Mouse (Mus musculus) embryonic facial prominence, embryonic 14.5 days (tissue): ENCODE measurements around the gene Ssx2ip. TPM values are rescaled to one million over a fixed set of nuclear protein-coding genes. Genes with fewer than 3 reads are reported as not detected.

Source experiments
- ATAC-seq: fragments of 200-750 bp; cut with Nextera tagmentation; 2 replicates; pipeline ENCODE4 v1.8.0; 2017; ENCODE audit warnings: low read depth, moderate number of reproducible peaks, moderate TSS enrichment
- DNase-seq: peaks from one replicate; pipeline ENCODE4 v3.0.0-alpha.2; 2015; ENCODE audit warnings: low spot score
- H3K27ac ChIP-seq: fragments of 300-500 bp; sonication (generic); replicated peaks from 2 replicates; pipeline ENCODE4 v1.5.1; 2014; ENCODE audit warnings: low read depth, mild to moderate bottlenecking, low read length, moderate library complexity
- H3K27me3 ChIP-seq: fragments of 300-500 bp; sonication (generic); replicated peaks from 2 replicates; pipeline ENCODE4 v1.6.1; 2014; ENCODE audit warnings: low read length; ENCODE audit not compliant: control insufficient read depth, insufficient read depth
- H3K36me3 ChIP-seq: fragments of 300-500 bp; sonication (generic); 2 replicates; pipeline ENCODE4 v1.6.1; 2014; ENCODE audit warnings: low read length, mixed read lengths; ENCODE audit not compliant: control insufficient read depth, insufficient read depth
- H3K4me1 ChIP-seq: fragments of 300-500 bp; sonication (generic); 2 replicates; pipeline ENCODE4 v1.6.1; 2014; ENCODE audit warnings: antibody characterized with exemption, low read length; ENCODE audit not compliant: control insufficient read depth, insufficient read depth
- H3K4me2 ChIP-seq: fragments of 300-500 bp; sonication (generic); 2 replicates; pipeline ENCODE4 v1.6.1; 2014; ENCODE audit warnings: low read depth, mild to moderate bottlenecking, low read length, moderate library complexity, mixed read lengths
- H3K4me3 ChIP-seq: fragments of 300-500 bp; sonication (generic); 2 replicates; pipeline ENCODE4 v1.5.1; 2014; ENCODE audit warnings: low read depth, mild to moderate bottlenecking, low read length
- H3K9ac ChIP-seq: fragments of 300-500 bp; sonication (generic); 2 replicates; pipeline ENCODE4 v1.6.1; 2014; ENCODE audit warnings: low read depth, mild to moderate bottlenecking, low read length, moderate library complexity, mixed read lengths
- H3K9me3 ChIP-seq: fragments of 300-500 bp; sonication (generic); 2 replicates; pipeline ENCODE4 v1.6.1; 2016; ENCODE audit warnings: low read length; ENCODE audit not compliant: control insufficient read depth
- WGBS: fragments of 180-500 bp; shearing (Covaris S2); extraction: QIAGEN DNeasy Blood & Tissue Kit; methylation state at CpG from one replicate; pipeline ENCODE4 v1.1.7; 2014; 5-methylcytosine and 5-hydroxymethylcytosine counted together
- polyA plus RNA-seq: library from polyadenylated mRNA; unstranded; fragments of >200 nt; fragmentation: Nextera tagmentation; extraction: Ambion mirVana; gene quantifications from 2 replicates; pipeline ENCODE4 v1.2.1, GENCODE M21; 2014

The Ssx2ip gene
- polyA plus RNA-seq, 1 experiment from 2014 or later = 35.1 TPM

DNA sequence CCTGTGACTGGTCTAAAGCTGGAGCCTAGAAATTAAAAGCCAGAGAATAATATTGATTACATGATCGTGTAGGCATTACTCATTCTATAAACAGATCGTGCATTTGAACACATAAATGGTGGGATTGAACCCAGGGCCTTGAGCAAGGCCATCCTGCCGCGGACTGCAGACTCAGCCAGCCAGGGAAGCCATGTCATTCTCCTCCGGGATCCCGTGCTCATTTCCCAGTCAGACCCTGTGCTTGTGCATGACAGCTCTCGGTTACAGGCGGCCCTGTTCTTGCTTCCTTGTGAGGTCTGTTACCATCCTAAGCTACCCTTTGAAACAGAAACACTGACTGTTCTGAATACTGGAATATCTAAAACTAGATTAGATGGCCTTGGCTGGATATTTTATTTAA, 30.2 kb downstream of the Ssx2ip start:
- Histone ChIP-seq H3K27me3 (no peaks in the 10 kb centered on the region), H3K9ac (no peak overlapping the region), H3K36me3 (peaks cover 60% of the 10 kb centered on the region), H3K4me3 (no peak overlapping the region), H3K4me2 (no peak overlapping the region), H3K27ac (no peak overlapping the region), H3K4me1 (no peaks in the 10 kb centered on the region), H3K9me3 (no peaks in the 10 kb centered on the region)
- ATAC-seq (no peak), DNase-seq (no peak)
- WGBS = 92% methylated on average over 8 of the region's 8 CpGs

DNA sequence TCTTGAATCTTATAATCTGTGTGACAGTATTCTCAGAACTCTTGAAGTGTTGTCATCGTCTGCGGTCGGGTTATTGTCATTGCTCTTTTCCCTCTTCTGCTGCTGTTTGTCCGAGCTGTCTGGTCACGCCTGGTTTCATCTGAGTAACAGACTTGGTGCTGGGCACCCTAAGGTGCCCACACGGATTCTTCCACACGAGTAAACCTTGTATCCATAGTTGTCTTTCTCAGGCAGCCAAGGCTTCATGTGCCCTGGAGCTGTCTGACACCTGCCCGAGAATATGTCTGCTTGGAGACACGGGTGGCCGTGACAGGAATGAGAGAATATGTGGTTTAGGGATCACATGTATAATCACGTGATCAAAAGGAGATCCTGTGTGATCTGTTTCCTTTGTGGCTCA, 31.1 kb downstream of the Ssx2ip start:
- Histone ChIP-seq H3K36me3 (peaks cover 52% of the 10 kb centered on the region), H3K4me3 (no peak overlapping the region), H3K9me3 (no peaks in the 10 kb centered on the region), H3K27ac (no peak overlapping the region), H3K27me3 (no peaks in the 10 kb centered on the region), H3K4me2 (no peak overlapping the region), H3K9ac (no peak overlapping the region), H3K4me1 (0 out of 2 replicates have a peak, but pooled peaks cover under 1% of the 10 kb centered on the region)
- WGBS = 91% methylated on average over 11 of the region's 11 CpGs
- ATAC-seq (no peak), DNase-seq (no peak)

GRCm38 (mm10) chr3:146436114-146436513, 31.7 kb downstream of the Ssx2ip start:
- H3K4me1 ChIP-seq = peaks cover 4% of the 10 kb centered on the region; the same call in 1 of the 2 replicates
- ATAC-seq (no peak), DNase-seq (no peak)
- H3K27me3 ChIP-seq = no peaks in the 10 kb centered on the region
- H3K36me3 ChIP-seq = peaks cover 46% of the 10 kb centered on the region
- no peaks in the 10 kb centered on the region for H3K9me3 ChIP-seq
- no peak overlapping the region for H3K4me2 ChIP-seq
- no peak overlapping the region for H3K27ac ChIP-seq
- H3K9ac ChIP-seq = no peak overlapping the region
- H3K4me3 ChIP-seq = no peak overlapping the region
- WGBS = 92% methylated on average over 8 of the region's 8 CpGs

DNA sequence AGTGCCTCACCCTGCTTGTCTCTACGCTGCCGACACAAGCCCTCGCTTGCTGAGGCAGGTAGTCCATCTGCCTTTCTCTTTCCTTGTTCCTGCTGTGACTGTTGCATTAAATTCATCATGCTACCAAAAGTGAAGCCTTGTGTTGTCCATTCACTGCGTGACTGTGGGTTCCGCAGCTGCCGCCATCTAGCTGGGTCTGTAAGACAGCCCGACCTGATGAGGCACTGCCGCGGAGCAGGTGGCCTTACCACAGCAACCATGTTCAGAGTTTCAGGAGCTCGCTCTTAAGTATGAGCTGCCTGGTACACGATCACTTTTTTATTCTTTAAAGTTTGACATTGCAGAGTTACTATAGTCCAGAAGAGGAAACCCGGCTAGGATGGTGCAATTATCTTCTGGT, 35.6 kb downstream of the Ssx2ip start:
- WGBS = 73% methylated on average over 12 of the region's 12 CpGs
- peak overlapping the region; percentile 52; the same call in 1 of the 2 replicates for H3K27ac ChIP-seq
- peaks cover 4% of the 10 kb centered on the region; the same call in 1 of the 2 replicates for H3K4me1 ChIP-seq
- H3K27me3 ChIP-seq = no peaks in the 10 kb centered on the region
- no peak overlapping the region for H3K4me3 ChIP-seq
- no peak for DNase-seq
- no peak overlapping the region for H3K4me2 ChIP-seq
- no peaks in the 10 kb centered on the region for H3K9me3 ChIP-seq
- no peak for ATAC-seq
- no peak overlapping the region for H3K9ac ChIP-seq
- peaks cover 25% of the 10 kb centered on the region for H3K36me3 ChIP-seq

GRCm38 (mm10) chr3:146440422-146440821, 36.0 kb downstream of the Ssx2ip start:
- H3K9ac ChIP-seq = no peak overlapping the region
- peak overlapping the region; percentile 52; the same call in 1 of the 2 replicates for H3K27ac ChIP-seq
- no peak overlapping the region for H3K4me2 ChIP-seq
- peaks cover 4% of the 10 kb centered on the region; the same call in 1 of the 2 replicates for H3K4me1 ChIP-seq
- no peaks in the 10 kb centered on the region for H3K9me3 ChIP-seq
- ATAC-seq = no peak
- WGBS = 57% methylated on average over 7 of the region's 7 CpGs
- DNase-seq = peak; percentile 63
- H3K27me3 ChIP-seq = no peaks in the 10 kb centered on the region
- peaks cover 21% of the 10 kb centered on the region for H3K36me3 ChIP-seq
- H3K4me3 ChIP-seq = no peak overlapping the region

- H3K36me3 ChIP-seq = 0 out of 2 replicates have a peak, but pooled peaks cover 9% of the 10 kb centered on the region
- H3K9ac ChIP-seq = no peak overlapping the region
- H3K4me2 ChIP-seq = no peak overlapping the region
- no peak for DNase-seq
- peaks cover 4% of the 10 kb centered on the region; the same call in 1 of the 2 replicates for H3K9me3 ChIP-seq
- H3K27ac ChIP-seq = no peak overlapping the region
- WGBS = 91% methylated on average over 7 of the region's 7 CpGs
- no peak overlapping the region for H3K4me3 ChIP-seq
- ATAC-seq = no peak
- H3K4me1 ChIP-seq = peaks cover 4% of the 10 kb centered on the region; the same call in 1 of the 2 replicates
- no peaks in the 10 kb centered on the region for H3K27me3 ChIP-seq
Observed at GRCm38 (mm10) chr3:146442484-146442883, 38.0 kb downstream of the Ssx2ip start.

- DNase-seq (no peak), ATAC-seq (no peak)
- Histone ChIP-seq H3K9me3 (peaks cover 4% of the 10 kb centered on the region; the same call in 1 of the 2 replicates), H3K27me3 (no peaks in the 10 kb centered on the region), H3K27ac (no peak overlapping the region), H3K9ac (no peak overlapping the region), H3K36me3 (0 out of 2 replicates have a peak, but pooled peaks cover 9% of the 10 kb centered on the region), H3K4me1 (peaks cover 4% of the 10 kb centered on the region; the same call in 1 of the 2 replicates), H3K4me2 (no peak overlapping the region), H3K4me3 (no peak overlapping the region)
- WGBS = 83% methylated on average over 8 of the region's 8 CpGs
Observed at GRCm38 (mm10) chr3:146442936-146443335, 38.5 kb downstream of the Ssx2ip start.

DNA sequence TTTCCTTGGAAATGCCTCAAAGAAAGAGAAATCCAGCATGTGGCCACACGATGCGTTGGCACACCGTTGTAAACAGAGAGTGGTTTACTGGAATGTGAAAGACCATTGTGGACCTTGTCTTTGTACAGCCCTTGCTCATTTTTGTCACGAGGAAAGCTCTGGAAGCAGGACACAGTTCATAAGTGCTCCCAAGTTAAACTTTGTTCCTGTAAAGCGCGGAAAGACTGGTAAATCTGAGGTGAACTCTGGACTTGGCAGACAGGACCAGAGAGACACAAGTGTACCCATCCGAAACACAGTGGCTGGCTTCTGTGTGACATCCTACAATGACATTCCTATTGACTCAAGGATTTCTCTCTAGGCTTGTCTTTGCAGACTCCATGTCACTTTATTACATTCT, 38.9 kb downstream of the Ssx2ip start:
- H3K4me2 ChIP-seq = no peak overlapping the region
- H3K4me3 ChIP-seq = no peak overlapping the region
- H3K27me3 ChIP-seq = no peaks in the 10 kb centered on the region
- H3K4me1 ChIP-seq = peaks cover 4% of the 10 kb centered on the region; the same call in 1 of the 2 replicates
- no peak overlapping the region for H3K27ac ChIP-seq
- 0 out of 2 replicates have a peak, but pooled peaks cover 9% of the 10 kb centered on the region for H3K36me3 ChIP-seq
- no peak overlapping the region for H3K9ac ChIP-seq
- ATAC-seq = no peak
- H3K9me3 ChIP-seq = peaks cover 4% of the 10 kb centered on the region; the same call in 1 of the 2 replicates
- no peak for DNase-seq
- WGBS = 82% methylated on average over 7 of the region's 7 CpGs

DNA sequence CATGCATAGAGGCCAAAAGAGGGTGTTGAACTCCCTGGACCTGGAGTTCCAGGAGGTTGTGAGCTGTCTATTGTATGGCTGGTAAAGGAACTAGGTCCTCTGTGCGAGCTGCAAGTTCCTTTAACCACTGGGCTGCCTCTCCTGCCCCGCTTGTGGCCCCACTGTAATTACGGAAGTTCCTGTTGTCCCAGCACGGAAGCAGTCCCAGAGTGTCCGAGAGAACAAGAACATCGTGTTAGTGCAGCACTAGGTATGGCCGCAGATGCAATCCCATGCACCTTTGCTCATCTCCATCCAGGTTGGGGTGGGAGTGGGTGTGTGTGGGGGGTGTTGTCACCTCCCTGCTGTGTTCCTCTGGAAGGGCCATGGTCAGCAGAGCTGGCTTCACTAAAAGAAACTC, 40.4 kb downstream of the Ssx2ip start:
- peaks cover 4% of the 10 kb centered on the region; the same call in 1 of the 2 replicates for H3K9me3 ChIP-seq
- DNase-seq (no peak), ATAC-seq (no peak)
- 0 out of 2 replicates have a peak, but pooled peaks cover 9% of the 10 kb centered on the region for H3K36me3 ChIP-seq
- H3K27ac ChIP-seq = no peak overlapping the region
- no peaks in the 10 kb centered on the region for H3K27me3 ChIP-seq
- H3K9ac ChIP-seq = no peak overlapping the region
- 89% methylated on average over 7 of the region's 7 CpGs for WGBS
- peaks cover 4% of the 10 kb centered on the region; the same call in 1 of the 2 replicates for H3K4me1 ChIP-seq
- no peak overlapping the region for H3K4me2 ChIP-seq
- H3K4me3 ChIP-seq = no peak overlapping the region
